In genomic region chr1:71830379-71830778, GRCm38 (mm10) we compare ENCODE assay signal across 29 mouse cellular contexts.
DNase-seq lines count a peak whose midpoint lies in the region; ATAC-seq and TF ChIP-seq lines count a peak whose summit lies in the region.
"Had no signal": no experiment of that assay in that cellular context is flagged by ENCODE, and none has a peak within 500 bp of the region (broad histone marks: within the 10 kb centered on the region; RNA-seq: fewer than 3 reads in every experiment).

No protein-coding gene starts in this region.

- H3K9ac ChIP-seq in heart, adult 2 months (ENCODE audit: low read depth, low read length) = no peak overlapping the region
- no peak overlapping the region for H3K9ac ChIP-seq in lung, embryonic 14.5 days
- H3K9ac ChIP-seq: embryonic facial prominence, embryonic 13.5 days; embryonic facial prominence, embryonic 15.5 days; forebrain, embryonic 12.5 days had no signal

- H3K4me1 ChIP-seq in heart, embryonic 10.5 days = no peaks in the 10 kb centered on the region
- peaks cover 1% of the 10 kb centered on the region for H3K4me1 ChIP-seq in heart, adult 2 months (ENCODE audit: control insufficient read depth, insufficient read depth, low read length)
- no peaks in the 10 kb centered on the region for H3K4me1 ChIP-seq in lung, embryonic 14.5 days (ENCODE audit: insufficient read depth)
- H3K4me1 ChIP-seq: embryonic facial prominence, embryonic 13.5 days; embryonic facial prominence, embryonic 15.5 days; forebrain, embryonic 10.5 days; forebrain, embryonic 12.5 days had no signal

- no peak for TF ChIP-seq EP300 in heart, adult 2 months (IDR thresholded peaks at IDR 0.05; ENCODE audit: insufficient read depth, low read depth, low read length)

- H3K4me3 ChIP-seq in heart, embryonic 10.5 days = no peak overlapping the region
- no peak overlapping the region for H3K4me3 ChIP-seq in heart, adult 2 months
- no peak overlapping the region for H3K4me3 ChIP-seq in lung, embryonic 14.5 days (ENCODE audit: low read depth, low read length)
- H3K4me3 ChIP-seq: embryonic facial prominence, embryonic 13.5 days; embryonic facial prominence, embryonic 15.5 days; erythroblast, embryonic 14.5 days; forebrain, embryonic 10.5 days; forebrain, embryonic 12.5 days had no signal

- H3K9me3 ChIP-seq in heart, embryonic 10.5 days = no peaks in the 10 kb centered on the region
- H3K9me3 ChIP-seq in lung, embryonic 14.5 days (ENCODE audit: low read depth, low read length) = no peaks in the 10 kb centered on the region
- H3K9me3 ChIP-seq: embryonic facial prominence, embryonic 13.5 days; embryonic facial prominence, embryonic 15.5 days; forebrain, embryonic 10.5 days; forebrain, embryonic 12.5 days; G1E had no signal

- no peak overlapping the region for H3K4me2 ChIP-seq in lung, embryonic 14.5 days
- H3K4me2 ChIP-seq: embryonic facial prominence, embryonic 13.5 days; embryonic facial prominence, embryonic 15.5 days; forebrain, embryonic 12.5 days had no signal

- 73% methylated on average over 6 of the region's 6 CpGs for WGBS in heart, embryonic 10.5 days
- WGBS in heart, adult 2 months = 42% methylated on average over 6 of the region's 6 CpGs
- WGBS in lung, embryonic 14.5 days = 76% methylated on average over 6 of the region's 6 CpGs

- peak; percentile 41 for DNase-seq in heart, embryonic 10.5 days (ENCODE audit: low spot score)
- DNase-seq in heart, adult 2 months = no peak
- DNase-seq in lung, embryonic 14.5 days = peak; percentile 24
- no peak for DNase-seq in lung, postnatal 25 days (ENCODE audit: low spot score)
- DNase-seq in 416B (ENCODE audit: low read depth) = peak; percentile 1
- no peak for DNase-seq in right cerebral cortex, postnatal 25 days
- no peak for DNase-seq in spleen, postnatal 36 days (ENCODE audit: low spot score in 2 of 2)
- DNase-seq: adrenal gland, adult 8-10 months; adrenal gland, postnatal 14 days; adrenal gland, postnatal 36 days; cerebellum, adult 18-20 months; cerebellum, adult 8-10 months; cerebellum, adult 9-11 months; cerebellum, postnatal 14 days; cerebellum, postnatal 36 days; embryo, embryonic 11 days had no signal

- H3K36me3 ChIP-seq in heart, embryonic 10.5 days = no peaks in the 10 kb centered on the region
- no peaks in the 10 kb centered on the region for H3K36me3 ChIP-seq in heart, adult 2 months (ENCODE audit: control insufficient read depth, insufficient read depth, low read length)
- H3K36me3 ChIP-seq in lung, embryonic 14.5 days (ENCODE audit: insufficient read depth) = no peaks in the 10 kb centered on the region
- H3K36me3 ChIP-seq: embryonic facial prominence, embryonic 13.5 days; embryonic facial prominence, embryonic 15.5 days; forebrain, embryonic 10.5 days; forebrain, embryonic 12.5 days; G1E had no signal

- no peak for ATAC-seq in lung, embryonic 14.5 days (ENCODE audit: insufficient read depth)
- peak; percentile 61 for ATAC-seq in granulocyte monocyte progenitor cell, adult 5-6 weeks (replicated peaks; ENCODE audit: poor library complexity, severe bottlenecking)
- ATAC-seq: activated CD4-positive, CD25-positive, alpha-beta regulatory T cell, adult 4 months; CD4-positive, CD25-positive, alpha-beta regulatory T cell, adult 4 months; forebrain, embryonic 14.5 days; forebrain, embryonic 16.5 days; Patski had no signal

- intact Hi-C loops in heart, adult 2 months (cut with DNase I) = no loop called here

- no peaks in the 10 kb centered on the region for H3K27me3 ChIP-seq in heart, embryonic 10.5 days (ENCODE audit: insufficient read depth, poor library complexity, severe bottlenecking)
- no peaks in the 10 kb centered on the region for H3K27me3 ChIP-seq in heart, adult 2 months (ENCODE audit: control insufficient read depth, insufficient read depth, low read length)
- no peaks in the 10 kb centered on the region for H3K27me3 ChIP-seq in lung, embryonic 14.5 days (ENCODE audit: insufficient read depth, low read length)
- H3K27me3 ChIP-seq: CH12.LX; embryonic facial prominence, embryonic 13.5 days; embryonic facial prominence, embryonic 15.5 days; forebrain, embryonic 12.5 days; Patski had no signal

- TF ChIP-seq POLR2A in heart, adult 2 months (IDR thresholded peaks at IDR 0.05; ENCODE audit: insufficient read depth, low read depth, low read length) = no peak

- TF ChIP-seq CTCF in heart, adult 2 months (IDR thresholded peaks at IDR 0.05) = no peak
- no peak for TF ChIP-seq CTCF in lung, embryonic 14.5 days (IDR thresholded peaks at IDR 0.05; ENCODE audit: low read depth)

- H3K79me2 ChIP-seq in heart, adult 2 months (replicated peaks; ENCODE audit: control insufficient read depth, insufficient read depth, low read length) = no peaks in the 10 kb centered on the region

- H3K27ac ChIP-seq in heart, embryonic 10.5 days = no peak overlapping the region
- H3K27ac ChIP-seq in heart, adult 2 months = no peak overlapping the region
- H3K27ac ChIP-seq in lung, embryonic 14.5 days (ENCODE audit: low read depth) = no peak overlapping the region
- H3K27ac ChIP-seq: embryonic facial prominence, embryonic 13.5 days; embryonic facial prominence, embryonic 15.5 days; forebrain, embryonic 10.5 days; forebrain, embryonic 12.5 days had no signal

Comparison
In these comparisons a context has a peak if more than half of its experiments do, and no peak if none do; other contexts are left out.
1. DNase-seq: peak in heart, embryonic 10.5 days (single experiment), lung, embryonic 14.5 days (single experiment) and 416B (single experiment); none in heart, adult 2 months (0 of 2), lung, postnatal 25 days (single experiment), right cerebral cortex, postnatal 25 days (single experiment) and spleen, postnatal 36 days (0 of 2).